In genomic region chr7:143053961-143054611, GRCm38 (mm10) we compare ENCODE assay signal across 9 mouse cellular contexts. TPM values are rescaled to one million over a fixed set of nuclear protein-coding genes. Genes with fewer than 3 reads are reported as not detected.
DNase-seq lines count a peak whose midpoint lies in the region; ATAC-seq and TF ChIP-seq lines count a peak whose summit lies in the region.
"Had no signal": no experiment of that assay in that cellular context is flagged by ENCODE, and none has a peak within 500 bp of the region (broad histone marks: within the 10 kb centered on the region; RNA-seq: fewer than 3 reads in every experiment).

No protein-coding gene starts in this region.

- H3K36me3 ChIP-seq in heart, adult 2 months (ENCODE audit: control insufficient read depth, insufficient read depth, low read length): peaks cover 8% of the 10 kb centered on the region
- no peaks in the 10 kb centered on the region for H3K36me3 ChIP-seq in hindbrain, embryonic 12.5 days

- intact Hi-C loops in heart, adult 2 months (cut with DNase I): loop anchor here (1.0 to 2.0 kb wide), 2 partner anchors 15 to 46 kb away; partner anchors contain the start of gene Tssc4
- intact Hi-C loops in heart, postnatal 10 days (cut with DNase I): loop anchor here (1.0 to 2.0 kb wide), 2 partner anchors 15 to 46 kb away; partner anchors contain the start of gene Tssc4

- no peak for TF ChIP-seq CTCF in heart, adult 2 months (IDR thresholded peaks at IDR 0.05)

- TF ChIP-seq POLR2A in heart, adult 2 months (IDR thresholded peaks at IDR 0.05; ENCODE audit: insufficient read depth, low read depth, low read length): no peak

- peak overlapping the region; percentile 100 for H3K27ac ChIP-seq in heart, adult 2 months
- 0 out of 2 replicates have a peak overlapping the region, but pooled peaks have one; percentile 23 for H3K27ac ChIP-seq in hindbrain, embryonic 12.5 days

- peak overlapping the region; percentile 77 for H3K4me3 ChIP-seq in heart, adult 2 months
- H3K4me3 ChIP-seq in hindbrain, embryonic 12.5 days: peak overlapping the region; percentile 85

- H3K9me3 ChIP-seq in hindbrain, embryonic 12.5 days (replicated peaks): no peaks in the 10 kb centered on the region

- no peak for ATAC-seq in hindbrain, embryonic 12.5 days (ENCODE audit: low FRiP score)

- peak overlapping the region; percentile 92 for H3K4me2 ChIP-seq in hindbrain, embryonic 12.5 days (replicated peaks)

- H3K79me2 ChIP-seq in heart, adult 2 months (replicated peaks; ENCODE audit: control insufficient read depth, insufficient read depth, low read length): peaks cover 7% of the 10 kb centered on the region

- 4% methylated on average over 11 of the region's 11 CpGs for WGBS in heart, adult 2 months
- 63% methylated on average over 11 of the region's 11 CpGs for WGBS in hindbrain, embryonic 12.5 days

- no peaks in the 10 kb centered on the region for H3K27me3 ChIP-seq in heart, adult 2 months (ENCODE audit: control insufficient read depth, insufficient read depth, low read length)
- H3K27me3 ChIP-seq in hindbrain, embryonic 12.5 days: no peaks in the 10 kb centered on the region
- H3K27me3 ChIP-seq: Patski had no signal

- peak overlapping the region; percentile 98 for H3K9ac ChIP-seq in heart, adult 2 months (ENCODE audit: low read depth, low read length)
- H3K9ac ChIP-seq in hindbrain, embryonic 12.5 days: peak overlapping the region; percentile 90

- peaks cover 47% of the 10 kb centered on the region for H3K4me1 ChIP-seq in heart, adult 2 months (ENCODE audit: control insufficient read depth, insufficient read depth, low read length)
- H3K4me1 ChIP-seq in hindbrain, embryonic 12.5 days: peaks cover 45% of the 10 kb centered on the region

- peak in 1 of 2 experiments; percentile 58 for DNase-seq in heart, adult 2 months
- DNase-seq in heart, postnatal 10 days: no peak
- peak; percentile 54 for DNase-seq in R1 (ENCODE audit: low read depth, low spot score)
- peak; percentile 41 for DNase-seq in lung, postnatal 10 days
- no peak for DNase-seq in right cerebral cortex, adult 18-20 months
- no peak for DNase-seq in urinary bladder, postnatal 25 days (ENCODE audit: low spot score)
- DNase-seq in thymus, postnatal 25 days: no peak

- no peak for TF ChIP-seq EP300 in heart, adult 2 months (IDR thresholded peaks at IDR 0.05; ENCODE audit: insufficient read depth, low read depth, low read length)

RNA-seq across cellular contexts. Expression of gene Cd81, which starts 1.5 kb away (rescaled TPM):
- total RNA-seq in heart, adult 2 months (2021): 100 to 1,000 TPM; 424 to 434 TPM
- 641 and 822 TPM in 2 replicates for polyA plus RNA-seq in heart, adult 2 months (2012; rRNA removed)
- total RNA-seq in heart, postnatal 10 days (2021): 100 to 1,000 TPM; 630 to 639 TPM
- polyA plus RNA-seq in hindbrain, embryonic 12.5 days (2016; fragmentation: Nextera tagmentation; extraction: Ambion mirVana): 251 and 261 TPM in 2 replicates

RNA-seq across cellular contexts. Expression of gene Tssc4, which starts 15.0 kb away (rescaled TPM):
- total RNA-seq in heart, adult 2 months (2021): 10 to 100 TPM; 13.6 to 14.8 TPM
- 33.2 and 36.9 TPM in 2 replicates for polyA plus RNA-seq in heart, adult 2 months (2012; rRNA removed)
- 10 to 100 TPM; 24.9 to 26.3 TPM for total RNA-seq in heart, postnatal 10 days (2021)
- 83.3 and 88.7 TPM in 2 replicates for polyA plus RNA-seq in hindbrain, embryonic 12.5 days (2016; fragmentation: Nextera tagmentation; extraction: Ambion mirVana)

RNA-seq across cellular contexts. Expression of gene Trpm5, which starts 40.4 kb away (rescaled TPM):
- not detected for total RNA-seq in heart, adult 2 months (2021)
- polyA plus RNA-seq in heart, adult 2 months (2012; rRNA removed): 0.06 and 0.08 TPM in 2 replicates
- under 1 TPM; 0.43 to 0.62 TPM for total RNA-seq in heart, postnatal 10 days (2021)
- polyA plus RNA-seq in hindbrain, embryonic 12.5 days (2016; fragmentation: Nextera tagmentation; extraction: Ambion mirVana): 3.1 and 3.4 TPM in 2 replicates

RNA-seq across cellular contexts. Expression of gene Tspan32, which starts 49.2 kb away (rescaled TPM):
- 1 to 10 TPM in 1 of 2 experiments, under 1 TPM in 1; 0.44 to 1.3 TPM for total RNA-seq in heart, adult 2 months (2021)
- 1.8 and 1.9 TPM in 2 replicates for polyA plus RNA-seq in heart, adult 2 months (2012; rRNA removed)
- total RNA-seq in heart, postnatal 10 days (2021): 1 to 10 TPM in 1 of 2 experiments, under 1 TPM in 1; 0.81 to 1.2 TPM
- polyA plus RNA-seq in hindbrain, embryonic 12.5 days (2016; fragmentation: Nextera tagmentation; extraction: Ambion mirVana): 2.2 and 2.8 TPM in 2 replicates

RNA-seq across cellular contexts. Expression of gene Kcnq1, which starts 52.1 kb away (rescaled TPM):
- 10 to 100 TPM; 32.4 to 34.2 TPM for total RNA-seq in heart, adult 2 months (2021)
- 42.0 and 48.1 TPM in 2 replicates for polyA plus RNA-seq in heart, adult 2 months (2012; rRNA removed)
- total RNA-seq in heart, postnatal 10 days (2021): 10 to 100 TPM; 40.9 to 42.0 TPM
- 1.0 and 2.0 TPM in 2 replicates for polyA plus RNA-seq in hindbrain, embryonic 12.5 days (2016; fragmentation: Nextera tagmentation; extraction: Ambion mirVana)

Comparison
In these comparisons a context has a peak if more than half of its experiments do, and no peak if none do; other contexts are left out.
1. DNase-seq: peak in R1 (single experiment) and lung, postnatal 10 days (single experiment); none in heart, postnatal 10 days (0 of 2), right cerebral cortex, adult 18-20 months (single experiment), urinary bladder, postnatal 25 days (single experiment) and thymus, postnatal 25 days (single experiment).